Mouse (Mus musculus) liver, embryonic 11.5 days (tissue): ENCODE results near the gene C2cd4a. TPM values are rescaled to one million over a fixed set of nuclear protein-coding genes. Genes with fewer than 3 reads are reported as not detected.

ENCODE experiments used
- ATAC-seq: fragments of 200-750 bp; cut with Nextera tagmentation; replicated peaks from 2 replicates; pipeline ENCODE4 v1.8.0; 2017; ENCODE audit warnings: moderate number of reproducible peaks, mild to moderate bottlenecking, moderate TSS enrichment, moderate library complexity; ENCODE audit not compliant: low FRiP score
- DNase-seq: peaks from one replicate; pipeline ENCODE4 v3.0.0-alpha.2; 2017; ENCODE audit warnings: low spot score
- H3K27ac ChIP-seq: fragments of 300-500 bp; sonication (generic); 2 replicates; pipeline ENCODE4 v1.5.1; 2014; ENCODE audit warnings: mild to moderate bottlenecking, low read depth, low read length, control low read depth
- H3K27me3 ChIP-seq: fragments of 300-500 bp; sonication (generic); replicated peaks from 2 replicates; pipeline ENCODE4 v1.6.1; 2014; ENCODE audit warnings: low read length, mixed read lengths; ENCODE audit not compliant: control insufficient read depth, insufficient read depth
- H3K36me3 ChIP-seq: fragments of 300-500 bp; sonication (generic); 2 replicates; pipeline ENCODE4 v1.6.1; 2014; ENCODE audit warnings: mild to moderate bottlenecking, low read length, moderate library complexity, mixed read lengths; ENCODE audit not compliant: control insufficient read depth, insufficient read depth
- H3K4me1 ChIP-seq: fragments of 300-500 bp; sonication (generic); replicated peaks from 2 replicates; pipeline ENCODE4 v1.6.1; 2014; ENCODE audit warnings: low read length, mixed read lengths; ENCODE audit not compliant: control insufficient read depth, insufficient read depth
- H3K4me2 ChIP-seq: fragments of 300-500 bp; sonication (generic); 2 replicates; pipeline ENCODE4 v1.6.1; 2014; ENCODE audit warnings: mild to moderate bottlenecking, control low read depth, moderate library complexity
- H3K4me3 ChIP-seq: fragments of 300-500 bp; sonication (generic); 2 replicates; pipeline ENCODE4 v1.5.1; 2014; ENCODE audit warnings: low read depth, low read length, control low read depth
- H3K9ac ChIP-seq: fragments of 300-500 bp; sonication (generic); 2 replicates; pipeline ENCODE4 v1.6.1; 2014; ENCODE audit warnings: low read depth, low read length, control low read depth
- H3K9me3 ChIP-seq: fragments of 300-500 bp; sonication (generic); 2 replicates; pipeline ENCODE4 v1.6.1; 2016; ENCODE audit warnings: low read length, inconsistent platforms, mixed read lengths; ENCODE audit not compliant: control insufficient read depth
- WGBS: fragments of 180-500 bp; shearing (Covaris S2); extraction: QIAGEN DNeasy Blood & Tissue Kit; methylation state at CpG from one replicate; pipeline ENCODE4 v1.1.7; 2014; 5-methylcytosine and 5-hydroxymethylcytosine counted together
- polyA plus RNA-seq: library from polyadenylated mRNA; unstranded; fragments of >200 nt; fragmentation: Nextera tagmentation; extraction: Ambion mirVana; gene quantifications from 2 replicates; pipeline ENCODE4 v1.2.1, GENCODE M21; 2014

Gene C2cd4a
- polyA plus RNA-seq, 1 experiment from 2014 or later, result 2.6 TPM

DNA sequence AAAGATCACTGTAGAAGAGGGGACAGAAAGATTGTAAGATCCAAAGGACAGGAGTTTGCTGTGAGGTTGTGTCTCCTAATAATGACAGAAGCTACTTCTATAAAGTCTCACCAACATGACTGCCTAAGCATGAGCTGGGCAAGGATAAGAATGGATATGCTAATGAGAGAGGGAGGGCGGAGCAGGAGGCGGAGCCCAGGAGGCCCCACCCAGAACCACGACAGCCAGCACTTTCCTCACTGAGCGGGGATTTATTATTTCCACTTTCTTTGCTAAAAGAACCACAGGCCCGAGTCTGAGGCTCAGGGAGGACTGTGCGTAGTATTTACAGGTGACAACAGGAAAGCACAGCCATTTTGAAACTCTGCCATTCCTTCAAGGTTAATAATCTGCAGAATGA is 44.5 kb downstream of the C2cd4a start:
- Histone ChIP-seq H3K9me3 (0 out of 2 replicates have a peak, but pooled peaks cover 4% of the 10 kb centered on the region), H3K9ac (no peak overlapping the region), H3K27ac (no peak overlapping the region), H3K4me1 (no peaks in the 10 kb centered on the region), H3K4me2 (no peak overlapping the region), H3K36me3 (no peaks in the 10 kb centered on the region), H3K4me3 (no peak overlapping the region), H3K27me3 (no peaks in the 10 kb centered on the region)
- 58% methylated on average over 6 of the region's 6 CpGs for WGBS
- DNase-seq (no peak), ATAC-seq (no peak)

DNA sequence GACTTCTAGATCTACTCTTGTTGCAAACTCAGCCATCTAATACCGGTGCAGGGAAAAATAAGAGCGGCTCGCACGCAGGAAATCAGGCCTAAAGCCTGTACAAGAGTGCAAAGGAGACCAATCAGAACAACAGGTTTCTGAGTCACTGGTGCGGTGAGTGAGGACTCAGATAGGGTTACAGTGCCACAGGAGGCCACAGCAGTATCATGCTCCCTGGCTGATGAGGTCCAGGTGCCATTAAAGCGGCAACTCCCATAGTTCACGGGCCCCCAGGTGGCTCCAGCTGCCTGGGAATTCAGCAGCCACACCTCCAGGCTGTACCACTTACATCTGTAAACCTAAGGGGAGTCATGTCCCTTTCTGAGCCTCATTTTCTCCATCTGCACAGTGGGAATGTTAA is 45.8 kb downstream of the C2cd4a start:
- WGBS, result 82% methylated on average over 7 of the region's 7 CpGs
- no peak for DNase-seq

DNA sequence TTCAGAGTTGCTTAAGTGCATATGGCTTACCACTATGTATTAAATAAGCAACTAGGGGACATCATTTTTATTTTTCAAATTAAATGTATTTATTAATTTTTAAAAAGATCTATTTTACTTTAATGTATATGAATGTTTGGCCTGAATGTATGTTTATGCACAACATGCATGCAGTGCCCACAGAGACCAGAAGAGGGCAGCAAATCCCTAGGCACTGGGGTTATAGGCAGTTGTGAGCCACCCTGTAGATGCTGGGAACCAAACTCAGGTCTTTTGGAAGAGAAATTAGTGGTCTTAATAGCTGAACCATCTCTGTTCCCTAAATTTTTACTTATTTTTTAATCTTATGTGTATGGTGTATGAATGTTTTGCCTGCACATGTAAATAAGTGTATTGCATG is 48.2 kb downstream of the C2cd4a start:
- Histone ChIP-seq H3K4me2 (no peak overlapping the region), H3K9ac (no peak overlapping the region), H3K27me3 (no peaks in the 10 kb centered on the region), H3K36me3 (no peaks in the 10 kb centered on the region), H3K4me3 (no peak overlapping the region), H3K4me1 (no peaks in the 10 kb centered on the region), H3K9me3 (0 out of 2 replicates have a peak, but pooled peaks cover 4% of the 10 kb centered on the region), H3K27ac (no peak overlapping the region)
- DNase-seq (no peak), ATAC-seq (no peak)

More for the DNA sequence above, 45.8 kb downstream of the C2cd4a start:
- H3K9me3 ChIP-seq, result 0 out of 2 replicates have a peak, but pooled peaks cover 4% of the 10 kb centered on the region
- H3K27ac ChIP-seq, result no peak overlapping the region
- no peaks in the 10 kb centered on the region for H3K4me1 ChIP-seq
- H3K4me3 ChIP-seq, result no peak overlapping the region
- H3K4me2 ChIP-seq, result no peak overlapping the region
- ATAC-seq, result no peak
- no peaks in the 10 kb centered on the region for H3K27me3 ChIP-seq
- H3K9ac ChIP-seq, result no peak overlapping the region
- H3K36me3 ChIP-seq, result no peaks in the 10 kb centered on the region

DNA sequence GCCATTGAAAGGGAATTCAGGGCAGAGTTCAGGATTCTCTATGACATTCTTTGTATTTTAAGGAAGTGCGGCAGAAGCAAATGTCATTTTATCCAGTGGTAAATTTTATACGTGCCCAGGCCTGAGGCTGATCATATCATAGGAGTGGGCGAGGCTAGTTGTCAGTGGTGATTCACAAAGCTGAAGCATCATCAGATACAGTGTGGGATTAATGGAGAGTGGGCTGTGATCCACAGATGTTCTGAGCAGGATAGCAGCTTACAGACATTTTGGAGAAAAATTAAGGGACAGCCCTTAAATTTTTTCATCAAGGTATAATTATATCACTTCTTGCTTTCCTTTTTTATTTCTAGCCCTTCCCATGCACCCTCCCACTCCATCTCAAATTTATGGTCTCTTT is 48.7 kb downstream of the C2cd4a start:
- Histone ChIP-seq H3K36me3 (no peaks in the 10 kb centered on the region), H3K9ac (no peak overlapping the region), H3K27me3 (no peaks in the 10 kb centered on the region), H3K4me1 (no peaks in the 10 kb centered on the region), H3K4me3 (no peak overlapping the region), H3K4me2 (no peak overlapping the region), H3K27ac (no peak overlapping the region), H3K9me3 (0 out of 2 replicates have a peak, but pooled peaks cover 4% of the 10 kb centered on the region)
- DNase-seq (no peak), ATAC-seq (no peak)
- WGBS, result 87% methylated on average over 3 of the region's 3 CpGs

DNA sequence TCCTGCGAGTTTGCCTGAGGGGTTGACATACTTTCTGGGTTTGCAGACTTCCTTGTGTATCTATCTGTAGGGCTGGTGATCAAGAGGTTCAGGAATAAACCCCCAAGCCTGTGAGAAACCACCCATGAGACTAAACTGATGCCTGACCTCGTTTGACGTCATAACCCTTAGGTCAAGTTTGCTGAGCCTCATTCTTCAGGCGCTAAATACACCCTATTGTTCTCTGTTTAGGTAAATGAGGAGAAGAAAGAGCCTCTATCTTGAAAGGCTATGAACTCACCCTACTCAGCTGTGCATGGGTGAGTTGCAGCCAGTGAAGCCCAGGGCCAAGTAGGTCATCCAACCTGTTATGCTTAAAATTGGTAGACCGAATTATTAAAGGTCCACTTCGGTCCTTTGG is 49.3 kb downstream of the C2cd4a start:
- Histone ChIP-seq H3K9ac (no peak overlapping the region), H3K27ac (no peak overlapping the region), H3K9me3 (0 out of 2 replicates have a peak, but pooled peaks cover 4% of the 10 kb centered on the region), H3K27me3 (no peaks in the 10 kb centered on the region), H3K4me1 (no peaks in the 10 kb centered on the region), H3K4me3 (no peak overlapping the region), H3K4me2 (no peak overlapping the region), H3K36me3 (no peaks in the 10 kb centered on the region)
- WGBS, result 72% methylated on average over 6 of the region's 6 CpGs
- no peak for DNase-seq
- no peak for ATAC-seq

Other genes with a start within 250 kb of the C2cd4a start
- not detected in 2 replicates for gene C2cd4b, start 72.9 kb downstream of the C2cd4a start, polyA plus RNA-seq
- gene Vps13c, start 8.1 kb upstream of the C2cd4a start, polyA plus RNA-seq, result 13.5 and 14.7 TPM in 2 replicates